Mouse (Mus musculus) heart, adult 8-10 months (tissue): Measurements from ENCODE around the gene Bptf. TPM values are rescaled to one million over a fixed set of nuclear protein-coding genes. Genes with fewer than 3 reads are reported as not detected.
A peak's percentile ranks its signal among the peaks of the same experiment; 100 is the strongest.
"Not testable (repeated sequence)": the region's sequence is repeated elsewhere in the genome, so short reads cannot be mapped to it uniquely, and the experiment has no call there.

Experiments used
- DNase-seq: peaks from one replicate; pipeline ENCODE4 v3.0.0; 2022; ENCODE audit warnings: low spot score
- total RNA-seq, 4 experiments: library from RNA; stranded (reverse); gene quantifications; 2 replicates each; pipeline ENCODE4 v1.2.4; 2022

Gene Bptf
- total RNA-seq, 4 experiments from 2014 or later = 24.8 to 30.3 (median 28.6) TPM

DNA sequence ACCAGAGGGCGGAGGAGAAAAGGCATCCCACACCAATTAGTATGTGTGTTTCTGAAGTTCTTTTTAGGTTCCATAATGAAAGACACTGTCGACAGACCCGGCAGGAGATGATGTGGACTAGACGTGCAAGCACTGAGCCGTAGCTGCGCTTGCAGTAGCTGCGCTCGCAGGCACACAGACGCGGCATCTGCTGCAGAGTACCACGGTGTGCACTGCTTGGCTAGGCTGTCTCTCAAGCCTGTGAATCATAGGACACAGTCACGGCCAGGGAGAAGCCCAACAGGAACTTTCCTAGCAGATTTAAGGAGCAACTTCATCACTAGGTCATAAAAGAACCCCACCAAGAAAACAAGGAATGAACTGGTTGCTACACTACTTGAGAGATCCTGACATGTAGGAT, 14.1 kb downstream of the Bptf start:
- DNase-seq = no peak

GRCm38 (mm10) chr11:107113881-107114557, 17.9 kb downstream of the Bptf start:
- DNase-seq = no peak

- peak; percentile 32 for DNase-seq
Measured at GRCm38 (mm10) chr11:107113112-107113511, 18.8 kb downstream of the Bptf start.

- no peak for DNase-seq
Measured at GRCm38 (mm10) chr11:107109669-107110068, 22.3 kb downstream of the Bptf start.

DNA sequence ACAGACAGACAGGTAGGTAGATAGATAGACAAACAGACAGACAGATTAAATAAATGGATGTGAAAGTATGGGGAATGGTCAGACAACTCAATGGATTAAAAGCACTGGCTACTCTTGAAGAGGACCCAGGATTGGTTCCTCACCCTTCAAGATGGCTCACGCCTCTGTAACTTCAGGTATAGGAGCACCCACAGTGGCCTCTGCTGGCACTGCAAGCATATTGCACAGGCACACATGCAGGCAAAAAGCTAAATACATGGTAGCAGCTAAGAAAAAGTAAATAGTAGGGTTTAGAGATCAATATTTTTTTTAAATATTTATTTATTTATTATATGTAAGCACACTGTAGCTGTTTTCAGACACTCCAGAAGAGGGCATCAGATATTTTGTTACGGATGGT, 23.0 kb downstream of the Bptf start:
- no peak for DNase-seq

- DNase-seq = no peak
Measured at GRCm38 (mm10) chr11:107107725-107108078, 24.2 kb downstream of the Bptf start.

- no peak for DNase-seq
Measured at GRCm38 (mm10) chr11:107106978-107107724, 24.8 kb downstream of the Bptf start.

GRCm38 (mm10) chr11:107106461-107106860, 25.5 kb downstream of the Bptf start:
- no peak for DNase-seq

DNA sequence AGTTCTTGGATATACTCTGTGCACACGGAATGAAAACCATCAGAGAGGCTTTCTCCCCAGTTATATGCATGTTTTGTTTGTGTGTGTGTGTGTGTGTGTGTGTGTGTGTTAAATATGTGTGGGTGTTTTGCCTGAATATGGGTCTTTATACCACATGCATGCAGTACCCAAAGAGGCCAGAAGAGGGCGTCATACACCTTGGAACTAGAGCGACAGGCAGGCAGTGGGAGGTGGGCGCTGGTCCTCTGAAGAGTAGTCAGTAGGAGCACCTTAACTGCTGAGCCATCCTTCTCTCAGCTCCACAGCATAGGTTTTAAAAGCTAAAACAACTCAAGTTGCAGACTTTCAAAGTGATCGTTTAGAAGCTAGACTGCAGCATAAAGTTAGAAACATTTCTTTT, 26.7 kb downstream of the Bptf start:
- peak; percentile 63 for DNase-seq

DNA sequence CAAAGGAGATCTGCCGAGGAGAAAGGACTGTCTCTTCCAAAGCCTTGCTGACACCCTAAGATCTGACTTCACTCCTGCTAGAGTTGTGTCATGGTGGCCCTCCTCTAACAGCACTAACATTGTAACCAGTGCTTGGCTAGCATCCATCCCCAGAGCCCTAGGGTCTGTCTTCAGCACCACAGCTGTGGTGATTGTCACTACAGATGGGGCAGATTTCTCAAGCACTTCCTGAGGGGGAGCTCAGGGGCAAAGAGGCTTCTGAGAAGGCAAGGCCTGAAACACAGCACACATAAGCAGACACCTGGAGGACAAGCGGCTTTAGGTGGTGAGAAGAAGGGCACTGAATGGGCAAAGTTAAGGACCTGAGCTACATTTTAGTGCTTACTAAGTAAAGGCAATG, 28.2 kb downstream of the Bptf start:
- no peak for DNase-seq

DNA sequence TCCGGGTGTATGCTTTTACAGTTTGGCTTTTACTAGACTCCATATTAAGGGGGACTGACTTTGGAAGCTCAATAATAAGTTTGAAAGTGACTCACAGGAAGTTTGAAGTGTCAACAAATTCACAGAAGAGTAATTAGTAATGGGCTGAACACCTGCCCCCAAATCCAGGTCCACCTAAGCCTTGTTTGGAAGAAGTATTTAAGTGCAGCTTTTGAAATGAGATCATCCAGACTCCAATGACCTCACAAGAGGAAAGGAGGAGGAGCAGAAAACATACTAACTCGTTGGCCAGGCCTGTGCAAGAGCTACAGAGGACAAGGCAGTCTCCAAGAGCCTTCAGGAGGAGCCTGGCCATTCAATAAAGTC, 28.7 kb downstream of the Bptf start:
- DNase-seq = no peak

- no peak for DNase-seq
Measured at GRCm38 (mm10) chr11:107102465-107103223, 29.3 kb downstream of the Bptf start.

- DNase-seq = no peak
Measured at GRCm38 (mm10) chr11:107096973-107097372, 35.0 kb downstream of the Bptf start.

- DNase-seq = no peak
Measured at GRCm38 (mm10) chr11:107093871-107094270, 38.1 kb downstream of the Bptf start.

GRCm38 (mm10) chr11:107092637-107093036, 39.3 kb downstream of the Bptf start:
- no peak for DNase-seq

- no peak for DNase-seq
Measured at GRCm38 (mm10) chr11:107085866-107086265, 46.1 kb downstream of the Bptf start.

- no peak for DNase-seq
Measured at GRCm38 (mm10) chr11:107083480-107083879, 48.4 kb downstream of the Bptf start.

DNA sequence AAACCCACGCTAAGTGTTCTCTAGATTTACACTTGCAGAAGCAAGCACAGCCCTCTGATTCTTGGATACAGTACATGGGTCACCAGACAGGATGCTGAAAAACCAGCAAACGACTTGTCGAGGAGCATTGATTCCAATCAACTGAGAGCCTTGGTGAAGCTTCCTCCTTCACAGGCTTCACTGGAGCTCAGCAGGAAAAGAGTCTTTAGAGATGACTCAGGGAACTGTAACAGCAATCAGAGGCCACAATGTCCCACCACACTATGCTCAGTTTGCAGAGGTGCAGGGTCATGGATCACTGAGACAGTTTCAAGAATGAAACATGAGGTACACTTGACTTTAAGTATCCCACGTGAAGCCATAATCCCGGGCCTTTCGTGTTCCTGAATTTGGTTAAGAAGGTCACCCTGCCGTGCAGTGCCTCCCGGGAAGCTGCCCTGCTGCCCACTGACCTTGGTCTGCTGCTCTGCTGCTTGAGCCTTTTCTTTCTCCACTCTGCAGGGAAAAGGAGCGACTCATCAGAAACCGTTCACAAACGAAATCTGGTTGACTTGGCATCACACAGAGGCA, 66.6 kb downstream of the Bptf start:
- no peak for DNase-seq

GRCm38 (mm10) chr11:107064590-107064989, 67.3 kb downstream of the Bptf start:
- DNase-seq = no peak

- no peak for DNase-seq
Measured at GRCm38 (mm10) chr11:107063067-107063466, 68.9 kb downstream of the Bptf start.

- DNase-seq = no peak
Measured at GRCm38 (mm10) chr11:107060941-107061340, 71.0 kb downstream of the Bptf start.

GRCm38 (mm10) chr11:107059634-107060033, 72.3 kb downstream of the Bptf start:
- not testable (repeated sequence) for DNase-seq
